Mouse (Mus musculus): Measurements from ENCODE around the gene Zkscan14. TPM values are rescaled to one million over a fixed set of nuclear protein-coding genes. Genes with fewer than 3 reads are reported as not detected.

Zkscan14 gene
- polyA plus RNA-seq, 1 experiment from 2014 or later = 9.0 TPM

- peak overlapping the region; percentile 97 for H3K27ac ChIP-seq (replicated peaks)
- DNase-seq (ENCODE audit: low spot score) = peak; percentile 94
- peaks cover 20% of the 10 kb centered on the region for H3K4me1 ChIP-seq
- H3K27me3 ChIP-seq (replicated peaks; ENCODE audit: low read depth, poor library complexity, severe bottlenecking) = no peaks in the 10 kb centered on the region
- H3K4me3 ChIP-seq = peak overlapping the region; percentile 96
- 1% methylated on average over 41 of the region's 41 CpGs for WGBS
- H3K9me3 ChIP-seq = no peaks in the 10 kb centered on the region
- H3K36me3 ChIP-seq (replicated peaks) = peaks cover 62% of the 10 kb centered on the region
Measured at GRCm38 (mm10) chr5:145190875-145191798, 10.5 kb downstream of the Zkscan14 start.

GRCm38 (mm10) chr5:145190373-145190772, 11.3 kb downstream of the Zkscan14 start:
- WGBS = 61% methylated on average over 5 of the region's 5 CpGs
- H3K4me3 ChIP-seq = peak overlapping the region; percentile 96
- no peaks in the 10 kb centered on the region for H3K27me3 ChIP-seq (replicated peaks; ENCODE audit: low read depth, poor library complexity, severe bottlenecking)
- peaks cover 20% of the 10 kb centered on the region for H3K4me1 ChIP-seq
- DNase-seq (ENCODE audit: low spot score) = no peak
- H3K36me3 ChIP-seq (replicated peaks) = peaks cover 63% of the 10 kb centered on the region
- H3K9me3 ChIP-seq = no peaks in the 10 kb centered on the region
- peak overlapping the region; percentile 97 for H3K27ac ChIP-seq (replicated peaks)

GRCm38 (mm10) chr5:145189416-145189815, 12.3 kb downstream of the Zkscan14 start:
- no peak for DNase-seq (ENCODE audit: low spot score)
- Histone ChIP-seq H3K27me3 (replicated peaks; ENCODE audit: low read depth, poor library complexity, severe bottlenecking) (no peaks in the 10 kb centered on the region), H3K36me3 (replicated peaks) (peaks cover 63% of the 10 kb centered on the region), H3K4me3 (no peak overlapping the region; the same call in 1 of the 2 replicates), H3K9me3 (no peaks in the 10 kb centered on the region), H3K27ac (replicated peaks) (no peak overlapping the region), H3K4me1 (peaks cover 20% of the 10 kb centered on the region)
- 94% methylated on average over 6 of the region's 6 CpGs for WGBS

- DNase-seq (ENCODE audit: low spot score) = no peak
- peaks cover 9% of the 10 kb centered on the region for H3K4me1 ChIP-seq
- peaks cover 95% of the 10 kb centered on the region for H3K36me3 ChIP-seq (replicated peaks)
- no peak overlapping the region for H3K4me3 ChIP-seq
- no peaks in the 10 kb centered on the region for H3K9me3 ChIP-seq
- H3K27ac ChIP-seq (replicated peaks) = no peak overlapping the region
- no peaks in the 10 kb centered on the region for H3K27me3 ChIP-seq (replicated peaks; ENCODE audit: low read depth, poor library complexity, severe bottlenecking)
- WGBS = 89% methylated on average over 2 of the region's 2 CpGs
Measured at GRCm38 (mm10) chr5:145185244-145185643, 16.4 kb downstream of the Zkscan14 start.

GRCm38 (mm10) chr5:145178461-145178980, 23.1 kb downstream of the Zkscan14 start:
- 82% methylated on average over 18 of the region's 18 CpGs for WGBS
- peaks cover 100% of the 10 kb centered on the region for H3K36me3 ChIP-seq (replicated peaks)

GRCm38 (mm10) chr5:145167306-145167661, 34.4 kb downstream of the Zkscan14 start:
- peak overlapping the region; percentile 92 for H3K27ac ChIP-seq (replicated peaks)
- H3K36me3 ChIP-seq (replicated peaks) = peaks cover 57% of the 10 kb centered on the region
- peak overlapping the region; percentile 87 for H3K4me3 ChIP-seq
- H3K9me3 ChIP-seq = no peaks in the 10 kb centered on the region
- H3K27me3 ChIP-seq (replicated peaks; ENCODE audit: low read depth, poor library complexity, severe bottlenecking) = no peaks in the 10 kb centered on the region
- no peak for DNase-seq (ENCODE audit: low spot score)
- peaks cover 33% of the 10 kb centered on the region for H3K4me1 ChIP-seq
- WGBS = under 1% methylated on average over 28 of the region's 28 CpGs

More at GRCm38 (mm10) chr5:145178461-145178980, 23.1 kb downstream of the Zkscan14 start:
- Histone ChIP-seq H3K9me3 (no peaks in the 10 kb centered on the region), H3K4me3 (no peak overlapping the region), H3K27me3 (replicated peaks; ENCODE audit: low read depth, poor library complexity, severe bottlenecking) (no peaks in the 10 kb centered on the region), H3K4me1 (no peaks in the 10 kb centered on the region), H3K27ac (replicated peaks) (no peak overlapping the region)
- no peak for DNase-seq (ENCODE audit: low spot score)

GRCm38 (mm10) chr5:145166536-145167305, 34.9 kb downstream of the Zkscan14 start, which contains the start of the genes Ptcd1 and Cpsf4:
Ptcd1 (minus strand) TSS chr5:145167108.
Cpsf4 (plus strand) TSS chr5:145167213.
- no peaks in the 10 kb centered on the region for H3K9me3 ChIP-seq
- under 1% methylated on average over 51 of the region's 51 CpGs for WGBS
- H3K4me1 ChIP-seq = peaks cover 33% of the 10 kb centered on the region
- H3K36me3 ChIP-seq (replicated peaks) = peaks cover 56% of the 10 kb centered on the region
- H3K4me3 ChIP-seq = peak within 1 kb of the TSS; percentile 87
- H3K27me3 ChIP-seq (replicated peaks; ENCODE audit: low read depth, poor library complexity, severe bottlenecking) = no peaks in the 10 kb centered on the region
- peak; percentile 99 for DNase-seq (ENCODE audit: low spot score)
- H3K27ac ChIP-seq (replicated peaks) = peak within 1 kb of the TSS; percentile 92

- no peak overlapping the region for H3K27ac ChIP-seq (replicated peaks)
- peaks cover 56% of the 10 kb centered on the region for H3K36me3 ChIP-seq (replicated peaks)
- 86% methylated on average over 15 of the region's 15 CpGs for WGBS
- no peaks in the 10 kb centered on the region for H3K27me3 ChIP-seq (replicated peaks; ENCODE audit: low read depth, poor library complexity, severe bottlenecking)
- H3K4me3 ChIP-seq = no peak overlapping the region
- H3K9me3 ChIP-seq = no peaks in the 10 kb centered on the region
- no peak for DNase-seq (ENCODE audit: low spot score)
- peaks cover 33% of the 10 kb centered on the region for H3K4me1 ChIP-seq
Measured at GRCm38 (mm10) chr5:145165184-145165583, 36.5 kb downstream of the Zkscan14 start.

- Histone ChIP-seq H3K27me3 (replicated peaks; ENCODE audit: low read depth, poor library complexity, severe bottlenecking) (no peaks in the 10 kb centered on the region), H3K27ac (replicated peaks) (no peak overlapping the region), H3K4me3 (no peak overlapping the region), H3K36me3 (replicated peaks) (peaks cover 57% of the 10 kb centered on the region), H3K9me3 (no peaks in the 10 kb centered on the region), H3K4me1 (peaks cover 33% of the 10 kb centered on the region)
- 73% methylated on average over 3 of the region's 3 CpGs for WGBS
- no peak for DNase-seq (ENCODE audit: low spot score)
Measured at GRCm38 (mm10) chr5:145164710-145165109, 37.0 kb downstream of the Zkscan14 start.

GRCm38 (mm10) chr5:145161361-145161760, 40.3 kb downstream of the Zkscan14 start:
- WGBS = 94% methylated on average over 14 of the region's 14 CpGs
- peaks cover 81% of the 10 kb centered on the region for H3K36me3 ChIP-seq (replicated peaks)

GRCm38 (mm10) chr5:145152690-145153089, 49.0 kb downstream of the Zkscan14 start:
- 91% methylated on average over 5 of the region's 5 CpGs for whole genome bisulfite sequencing
- H3K36me3 ChIP-seq (replicated peaks) = peaks cover 92% of the 10 kb centered on the region
- DNase-seq (ENCODE audit: low spot score) = no peak
- no peaks in the 10 kb centered on the region for H3K27me3 ChIP-seq (replicated peaks; ENCODE audit: low read depth, poor library complexity, severe bottlenecking)
- H3K4me3 ChIP-seq = no peak overlapping the region
- H3K4me1 ChIP-seq = no peaks in the 10 kb centered on the region
- no peak overlapping the region for H3K27ac ChIP-seq (replicated peaks)
- H3K9me3 ChIP-seq = no peaks in the 10 kb centered on the region

More at GRCm38 (mm10) chr5:145161361-145161760, 40.3 kb downstream of the Zkscan14 start:
- DNase-seq (ENCODE audit: low spot score) = no peak
- no peaks in the 10 kb centered on the region for H3K27me3 ChIP-seq (replicated peaks; ENCODE audit: low read depth, poor library complexity, severe bottlenecking)
- no peaks in the 10 kb centered on the region for H3K9me3 ChIP-seq
- H3K27ac ChIP-seq (replicated peaks) = no peak overlapping the region
- peaks cover 16% of the 10 kb centered on the region for H3K4me1 ChIP-seq
- H3K4me3 ChIP-seq = no peak overlapping the region

- peaks cover 100% of the 10 kb centered on the region for H3K36me3 ChIP-seq (replicated peaks)
- no peaks in the 10 kb centered on the region for H3K4me1 ChIP-seq
- no peak overlapping the region for H3K4me3 ChIP-seq
- DNase-seq (ENCODE audit: low spot score) = no peak
- no peak overlapping the region for H3K27ac ChIP-seq (replicated peaks)
- 92% methylated on average over 6 of the region's 6 CpGs for WGBS
- H3K27me3 ChIP-seq (replicated peaks; ENCODE audit: low read depth, poor library complexity, severe bottlenecking) = no peaks in the 10 kb centered on the region
- no peaks in the 10 kb centered on the region for H3K9me3 ChIP-seq
Measured at GRCm38 (mm10) chr5:145149294-145149693, 52.4 kb downstream of the Zkscan14 start.
